Mouse (Mus musculus): ENCODE measurements at regions not wholly inside any gene's neighbourhood (a gene's known extent, or its start where the extent isn't known, plus 50 kb on each side); places are given as distances from the start of the nearest gene placed in this dataset.

GRCm38 (mm10) chr4:101340741-101341140, 75.7 kb upstream of the Jak1 start:
- no peak for DNase-seq

DNA sequence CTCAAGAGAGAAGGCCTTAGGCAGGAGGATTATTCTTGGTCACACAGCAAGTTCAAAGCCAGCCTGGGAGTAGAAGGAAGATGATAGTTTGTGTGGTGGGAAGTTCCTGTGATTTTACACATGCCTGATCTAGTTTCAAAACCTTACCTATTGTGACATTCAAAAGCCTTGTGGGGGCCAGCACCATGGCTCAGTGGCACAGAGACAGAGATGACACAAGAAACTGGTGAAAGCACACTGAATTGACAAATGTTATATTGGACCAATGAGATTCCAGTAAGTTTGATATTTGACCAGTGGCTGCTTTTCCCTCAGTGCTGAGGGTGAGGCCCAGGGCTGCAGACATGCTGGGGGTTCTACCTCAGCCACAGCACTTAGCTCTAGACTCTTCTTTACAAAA, 73.1 kb upstream of the Jak1 start:
- DNase-seq, result no peak

DNA sequence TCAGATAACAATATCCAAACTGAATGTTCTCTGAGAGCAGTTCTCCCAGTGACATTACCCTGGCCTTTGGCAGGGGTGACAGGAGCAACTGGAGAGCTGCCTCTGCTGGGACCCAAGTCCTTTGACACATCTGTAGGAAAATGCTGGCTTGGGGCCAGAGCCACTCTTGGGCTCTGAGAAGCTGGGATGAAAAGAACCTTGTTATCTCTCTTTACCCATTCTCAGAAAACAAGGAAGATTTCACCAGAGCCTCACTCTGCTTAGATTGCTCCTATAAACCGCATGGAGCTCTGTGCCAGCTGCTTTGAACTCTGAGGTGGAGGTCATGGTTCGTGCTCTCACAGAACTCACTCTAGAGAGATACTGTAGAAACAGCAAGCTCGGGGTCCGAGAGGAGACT, 71.7 kb upstream of the Jak1 start:
- DNase-seq, result no peak

DNA sequence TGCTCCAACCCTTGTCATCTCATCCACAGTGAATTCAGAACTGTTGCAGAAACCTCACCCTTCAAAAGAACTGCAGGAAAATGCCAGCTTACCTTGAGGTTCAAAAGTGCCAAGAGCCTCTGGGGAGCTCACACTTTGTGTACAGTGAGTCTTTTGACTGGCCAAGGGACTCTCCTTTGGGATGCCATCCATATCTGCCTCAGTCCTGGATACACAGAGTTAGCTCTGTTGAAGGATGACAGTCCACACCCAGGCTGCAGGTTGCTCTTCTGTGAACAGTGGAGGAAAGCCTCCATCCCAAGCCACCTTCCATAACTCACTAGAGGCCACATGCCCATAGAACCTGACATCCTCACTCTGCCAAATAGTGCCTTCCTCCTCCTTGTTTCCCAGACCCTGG, 71.3 kb upstream of the Jak1 start:
- DNase-seq, result no peak

- DNase-seq, result no peak
These were observed 68.8 kb upstream of the Jak1 start for GRCm38 (mm10) chr4:101333868-101334267.

DNA sequence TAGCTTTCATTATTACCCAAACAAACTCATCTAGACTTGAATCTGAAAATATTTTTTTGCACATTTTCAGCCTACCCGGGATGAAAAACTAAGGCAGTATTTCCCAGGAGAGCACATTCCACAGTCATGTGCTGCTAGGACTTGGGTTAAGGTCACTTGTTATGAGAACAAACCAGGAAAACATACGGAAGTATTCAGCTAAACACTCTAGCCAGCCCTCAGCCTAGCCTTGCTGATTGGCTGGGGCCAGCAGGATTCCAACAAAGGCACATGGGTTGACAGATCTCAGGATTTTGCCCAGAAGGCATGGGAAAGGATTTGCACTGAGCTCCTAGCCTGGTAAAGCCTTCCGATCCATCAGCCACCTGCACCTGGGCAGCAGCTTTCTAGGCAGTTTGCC, 68.0 kb upstream of the Jak1 start:
- DNase-seq, result no peak

- no peak for DNase-seq
These were observed 66.1 kb upstream of the Jak1 start for GRCm38 (mm10) chr4:101331231-101331630.

DNA sequence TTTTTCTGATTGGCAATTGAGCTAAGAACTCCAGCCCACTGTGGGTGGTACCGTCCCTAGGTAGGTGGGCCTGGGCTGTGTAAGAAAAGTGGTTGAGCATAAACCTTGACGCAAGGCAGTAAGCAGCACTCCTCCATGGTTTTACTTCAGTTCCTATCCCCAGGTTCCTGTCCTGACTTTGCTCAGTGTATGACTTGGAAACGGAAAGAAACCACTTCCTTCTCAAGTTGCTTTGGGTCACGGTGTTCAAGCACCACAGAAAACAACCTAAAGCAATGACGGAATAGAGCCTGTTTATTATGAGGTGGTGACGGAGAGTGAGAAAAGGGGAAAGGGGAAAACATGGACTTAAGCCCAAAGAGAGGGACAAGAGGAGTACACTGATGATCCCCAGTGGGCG, 64.0 kb upstream of the Jak1 start:
- no peak for DNase-seq

GRCm38 (mm10) chr4:101326067-101326466, 61.0 kb upstream of the Jak1 start:
- DNase-seq, result no peak

GRCm38 (mm10) chr4:101321731-101322130, 56.6 kb upstream of the Jak1 start:
- no peak for DNase-seq

GRCm38 (mm10) chr4:101320587-101320986, 55.5 kb upstream of the Jak1 start:
- peak; percentile 38 to 69 for DNase-seq

- DNase-seq, result no peak
These were observed 54.7 kb upstream of the Jak1 start for GRCm38 (mm10) chr4:101319681-101320220.

DNA sequence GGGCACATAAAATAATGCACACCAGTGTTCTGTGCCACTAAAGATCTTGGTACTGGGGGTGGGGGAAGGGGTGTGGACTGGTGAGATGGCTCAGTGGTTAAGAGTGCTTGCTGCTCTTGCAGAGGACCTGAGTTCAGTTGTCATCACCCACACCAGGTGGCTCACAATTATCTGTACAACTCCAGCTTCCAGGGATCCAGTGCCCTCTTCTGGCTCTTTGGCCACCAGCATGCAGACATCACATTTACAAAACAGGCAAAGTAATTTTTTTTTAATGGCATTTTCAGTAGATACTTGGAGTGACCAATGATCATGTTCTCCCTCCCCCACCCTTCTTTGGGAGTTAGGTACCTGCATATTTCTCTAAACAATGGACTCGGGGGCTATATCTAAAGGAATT, 53.8 kb upstream of the Jak1 start:
- no peak for DNase-seq

DNA sequence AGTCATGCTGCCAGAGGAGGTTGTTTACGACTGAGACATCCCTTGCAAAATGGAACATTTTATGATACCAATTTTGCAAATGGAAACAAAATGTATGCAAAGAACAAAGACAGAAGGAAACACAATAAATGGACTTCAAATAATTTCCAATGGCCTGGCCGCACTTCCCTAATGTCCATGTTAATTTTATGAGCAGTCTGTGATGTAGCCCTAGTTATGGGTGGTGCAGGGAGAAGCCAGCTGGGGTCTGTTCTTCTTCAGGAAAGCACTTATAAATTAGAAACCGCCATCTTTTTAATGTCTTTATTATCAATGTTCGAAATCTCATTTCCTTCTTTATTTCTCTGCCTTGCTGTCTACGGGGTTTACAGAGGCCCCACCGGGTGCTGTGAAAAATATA, 51.0 kb upstream of the Jak1 start:
- no peak for DNase-seq
